In genomic region chr5:38641526-38641925, GRCm38 (mm10) we compare ENCODE assay signal across 24 mouse cellular contexts. TPM values are rescaled to one million over a fixed set of nuclear protein-coding genes. Genes with fewer than 3 reads are reported as not detected.
DNase-seq lines count a peak whose midpoint lies in the region; ATAC-seq and TF ChIP-seq lines count a peak whose summit lies in the region.
"Had no signal": no experiment of that assay in that cellular context is flagged by ENCODE, and none has a peak within 500 bp of the region (broad histone marks: within the 10 kb centered on the region; RNA-seq: fewer than 3 reads in every experiment).

No protein-coding gene starts in this region.

- no peak overlapping the region for H3K27ac ChIP-seq in kidney, adult 2 months (ENCODE audit: insufficient read depth, low read depth, low read length)
- H3K27ac ChIP-seq in kidney, embryonic 16.5 days (ENCODE audit: low read length) = no peak overlapping the region
- H3K27ac ChIP-seq in liver, adult 2 months (replicated peaks; ENCODE audit: insufficient read depth, low read depth, low read length) = no peak overlapping the region
- H3K27ac ChIP-seq in liver, embryonic 12.5 days = no peak overlapping the region
- H3K27ac ChIP-seq in liver, postnatal 0 days (ENCODE audit: low read depth) = peak overlapping the region; percentile 9; the same call in 1 of the 2 replicates
- H3K27ac ChIP-seq: embryonic facial prominence, embryonic 10.5 days; embryonic facial prominence, embryonic 12.5 days; forebrain, embryonic 13.5 days; forebrain, embryonic 15.5 days had no signal

- no peaks in the 10 kb centered on the region for H3K36me3 ChIP-seq in kidney, adult 2 months (ENCODE audit: control insufficient read depth, insufficient read depth, low read length)
- H3K36me3 ChIP-seq in kidney, embryonic 16.5 days (ENCODE audit: insufficient read depth, low read length) = no peaks in the 10 kb centered on the region
- H3K36me3 ChIP-seq in liver, adult 2 months (ENCODE audit: control insufficient read depth, insufficient read depth, low read length) = no peaks in the 10 kb centered on the region
- H3K36me3 ChIP-seq in liver, embryonic 12.5 days = no peaks in the 10 kb centered on the region
- H3K36me3 ChIP-seq in liver, postnatal 0 days (replicated peaks; ENCODE audit: insufficient read depth, low read length) = no peaks in the 10 kb centered on the region
- H3K36me3 ChIP-seq: embryonic facial prominence, embryonic 10.5 days; embryonic facial prominence, embryonic 12.5 days; forebrain, embryonic 15.5 days; G1E had no signal

- no peaks in the 10 kb centered on the region for H3K4me1 ChIP-seq in kidney, adult 2 months (ENCODE audit: control insufficient read depth, insufficient read depth, low read length)
- H3K4me1 ChIP-seq in kidney, embryonic 16.5 days (ENCODE audit: insufficient read depth, low read length) = no peaks in the 10 kb centered on the region
- no peaks in the 10 kb centered on the region; the same call in 1 of the 2 replicates for H3K4me1 ChIP-seq in liver, adult 2 months (ENCODE audit: control insufficient read depth, insufficient read depth, low read length)
- H3K4me1 ChIP-seq in liver, embryonic 12.5 days = no peaks in the 10 kb centered on the region
- no peaks in the 10 kb centered on the region for H3K4me1 ChIP-seq in liver, postnatal 0 days (ENCODE audit: insufficient read depth)
- H3K4me1 ChIP-seq: embryonic facial prominence, embryonic 10.5 days; embryonic facial prominence, embryonic 12.5 days; forebrain, embryonic 13.5 days; forebrain, embryonic 15.5 days had no signal

- TF ChIP-seq EP300 in liver, postnatal 0 days (IDR thresholded peaks at IDR 0.05; ENCODE audit: low read depth) = no peak

- H3K27me3 ChIP-seq in kidney, adult 2 months (replicated peaks; ENCODE audit: control insufficient read depth, insufficient read depth, low read length) = no peaks in the 10 kb centered on the region
- no peaks in the 10 kb centered on the region for H3K27me3 ChIP-seq in kidney, embryonic 16.5 days (ENCODE audit: insufficient read depth, low read length)
- H3K27me3 ChIP-seq in liver, adult 2 months (ENCODE audit: control insufficient read depth, insufficient read depth, low read length) = no peaks in the 10 kb centered on the region
- H3K27me3 ChIP-seq in liver, embryonic 12.5 days (replicated peaks) = no peaks in the 10 kb centered on the region
- no peaks in the 10 kb centered on the region for H3K27me3 ChIP-seq in liver, postnatal 0 days (ENCODE audit: insufficient read depth, low read length)
- H3K27me3 ChIP-seq: CH12.LX; embryonic facial prominence, embryonic 12.5 days; forebrain, embryonic 13.5 days; forebrain, embryonic 15.5 days had no signal

- no peak overlapping the region for H3K4me2 ChIP-seq in kidney, embryonic 16.5 days (replicated peaks; ENCODE audit: low read depth, low read length)
- H3K4me2 ChIP-seq in liver, embryonic 12.5 days = no peak overlapping the region
- H3K4me2 ChIP-seq in liver, postnatal 0 days (ENCODE audit: low read depth, low read length) = no peak overlapping the region
- H3K4me2 ChIP-seq: embryonic facial prominence, embryonic 12.5 days; forebrain, embryonic 13.5 days; forebrain, embryonic 15.5 days had no signal

- H3K4me3 ChIP-seq in kidney, adult 2 months (ENCODE audit: insufficient read depth, low read depth, low read length) = no peak overlapping the region
- no peak overlapping the region for H3K4me3 ChIP-seq in kidney, embryonic 16.5 days (ENCODE audit: low read length)
- no peak overlapping the region for H3K4me3 ChIP-seq in liver, adult 2 months (ENCODE audit: insufficient read depth, low read depth, low read length)
- no peak overlapping the region for H3K4me3 ChIP-seq in liver, embryonic 12.5 days
- no peak overlapping the region for H3K4me3 ChIP-seq in liver, postnatal 0 days (ENCODE audit: low read depth, low read length)
- H3K4me3 ChIP-seq: embryonic facial prominence, embryonic 10.5 days; embryonic facial prominence, embryonic 12.5 days; forebrain, embryonic 13.5 days; forebrain, embryonic 15.5 days had no signal

- H3K9ac ChIP-seq in kidney, embryonic 16.5 days (replicated peaks; ENCODE audit: low read length) = no peak overlapping the region
- no peak overlapping the region for H3K9ac ChIP-seq in liver, adult 2 months (ENCODE audit: low read depth, low read length)
- H3K9ac ChIP-seq in liver, embryonic 12.5 days = no peak overlapping the region
- no peak overlapping the region for H3K9ac ChIP-seq in liver, postnatal 0 days (replicated peaks)
- H3K9ac ChIP-seq: embryonic facial prominence, embryonic 12.5 days; forebrain, embryonic 13.5 days; forebrain, embryonic 15.5 days had no signal

- H3K9me3 ChIP-seq in kidney, embryonic 16.5 days (ENCODE audit: low read length) = peaks cover 4% of the 10 kb centered on the region; the same call in 1 of the 2 replicates
- H3K9me3 ChIP-seq in liver, embryonic 12.5 days (replicated peaks) = no peaks in the 10 kb centered on the region
- H3K9me3 ChIP-seq in liver, postnatal 0 days (ENCODE audit: low read length) = no peaks in the 10 kb centered on the region
- H3K9me3 ChIP-seq: embryonic facial prominence, embryonic 12.5 days; G1E had no signal

- no peak for TF ChIP-seq CTCF in kidney, adult 2 months (conservative IDR thresholded peaks at IDR 0.05; ENCODE audit: insufficient read depth, insufficient read length, low read depth, low read length)
- TF ChIP-seq CTCF in liver, adult 2 months (IDR thresholded peaks at IDR 0.05; ENCODE audit: low read depth, low read length) = no peak
- TF ChIP-seq CTCF in liver, postnatal 0 days (IDR thresholded peaks at IDR 0.05; ENCODE audit: low read depth) = no peak

- no peak for ATAC-seq in kidney, embryonic 16.5 days (ENCODE audit: low FRiP score, low TSS enrichment)
- no peak for ATAC-seq in liver, embryonic 12.5 days
- ATAC-seq in liver, postnatal 0 days = 0 out of 2 replicates have a peak, but pooled peaks have one; percentile 44
- ATAC-seq: activated CD4-positive, CD25-positive, alpha-beta regulatory T cell, adult 4 months; CD4-positive, CD25-positive, alpha-beta regulatory T cell, adult 4 months; forebrain, embryonic 13.5 days; forebrain, embryonic 15.5 days; Patski had no signal

- no peak for TF ChIP-seq POLR2A in kidney, adult 2 months (IDR thresholded peaks at IDR 0.05; ENCODE audit: low read depth, low read length)
- TF ChIP-seq POLR2A in liver, adult 2 months (IDR thresholded peaks at IDR 0.05; ENCODE audit: extremely low read depth, insufficient read depth, low read length) = no peak

- DNase-seq in kidney, adult 2 months = peak; percentile 60
- DNase-seq in liver, adult 2 months (ENCODE audit: extremely low read depth, low read depth, low spot score) = peak; percentile 80
- no peak for DNase-seq in liver, postnatal 0 days
- no peak for DNase-seq in liver
- DNase-seq: adrenal gland, adult 8-10 months; adrenal gland, postnatal 14 days; adrenal gland, postnatal 36 days; B cell, adult 2 months; cerebellum, adult 11-12 months; cerebellum, adult 2 months; cerebellum, adult 9-10 months; cerebellum, postnatal 10 days; cerebellum, postnatal 25 days had no signal

- H3K79me2 ChIP-seq in liver, adult 2 months (ENCODE audit: control insufficient read depth, insufficient read depth, low read length) = no peaks in the 10 kb centered on the region

RNA-seq across cellular contexts. Expression of gene Zfp518b, which starts 43.1 kb away (rescaled TPM):
- polyA plus RNA-seq in kidney, adult 2 months (2012; rRNA removed) = 1.0 and 1.2 TPM in 2 replicates
- polyA plus RNA-seq in kidney, embryonic 16.5 days (2015; fragmentation: Nextera tagmentation; extraction: Ambion mirVana) = 17.1 and 19.8 TPM in 2 replicates
- 0.65 and 1.3 TPM in 2 replicates for total RNA-seq in liver, adult 2 months (2014; rRNA removed)
- 0.46 and 0.51 TPM in 2 replicates for polyA plus RNA-seq in liver, adult 2 months (2012; rRNA removed)
- 3.6 and 4.9 TPM in 2 replicates for polyA plus RNA-seq in liver, embryonic 12.5 days (2016; fragmentation: Nextera tagmentation; extraction: Ambion mirVana)
- polyA plus RNA-seq in liver, postnatal 0 days (2015; fragmentation: Nextera tagmentation; extraction: Ambion mirVana) = 1.1 and 1.7 TPM in 2 replicates
- total RNA-seq: CH12.LX had no signal
- polyA plus RNA-seq: G1E had no signal

Comparison
In these comparisons a context has a peak if more than half of its experiments do, and no peak if none do; other contexts are left out.
1. DNase-seq: peak in kidney, adult 2 months (single experiment) and liver, adult 2 months (single experiment); none in liver, postnatal 0 days (single experiment) and liver (single experiment).